In genomic region chr5:8904539-8904938, GRCm38 (mm10) we compare ENCODE assay signal across 19 mouse cellular contexts.
"Had no signal": no experiment of that assay in that cellular context is flagged by ENCODE, and none has a peak within 500 bp of the region (broad histone marks: within the 10 kb centered on the region; RNA-seq: fewer than 3 reads in every experiment).

No protein-coding gene starts in this region.

- H3K9me3 ChIP-seq: limb, embryonic 15.5 days; lung, embryonic 15.5 days; megakaryocyte, embryonic 14.5 days; midbrain, embryonic 13.5 days; neural tube, embryonic 13.5 days had no signal

- H3K4me3 ChIP-seq: limb, embryonic 15.5 days; lung, embryonic 15.5 days; megakaryocyte, embryonic 14.5 days; midbrain, embryonic 13.5 days; myocyte; neural tube, embryonic 13.5 days had no signal

- H3K4me1 ChIP-seq: limb, embryonic 15.5 days; lung, embryonic 15.5 days; megakaryocyte, embryonic 14.5 days had no signal

- H3K9ac ChIP-seq: limb, embryonic 15.5 days; lung, embryonic 15.5 days; midbrain, embryonic 13.5 days; neural tube, embryonic 13.5 days had no signal

- ATAC-seq: midbrain, embryonic 13.5 days had no signal

- H3K27me3 ChIP-seq: limb, embryonic 15.5 days; lung, embryonic 15.5 days; megakaryocyte, embryonic 14.5 days; midbrain, embryonic 13.5 days; neural tube, embryonic 13.5 days had no signal

- H3K4me2 ChIP-seq: limb, embryonic 15.5 days; lung, embryonic 15.5 days; midbrain, embryonic 13.5 days; neural tube, embryonic 13.5 days had no signal

- H3K36me3 ChIP-seq: limb, embryonic 15.5 days; lung, embryonic 15.5 days; midbrain, embryonic 13.5 days; neural tube, embryonic 13.5 days had no signal

- H3K27ac ChIP-seq: kidney, postnatal 0 days; limb, embryonic 15.5 days; lung, embryonic 15.5 days; macrophage; midbrain, embryonic 13.5 days; neural tube, embryonic 13.5 days had no signal

- DNase-seq: kidney, adult 11 months; kidney, adult 9 months; kidney, postnatal 36 days; layer of hippocampus, adult 9-11 months; layer of hippocampus, postnatal 36 days; lung, postnatal 14 days; retina, postnatal 1 day; right cerebral cortex, postnatal 4 days; spleen, adult 18-20 months; thymus, adult 18-20 months; thymus, postnatal 36 days had no signal
